Mouse (Mus musculus) left cerebral cortex, postnatal 25 days (tissue): ENCODE data around the gene Cipc. TPM values are rescaled to one million over a fixed set of nuclear protein-coding genes. Genes with fewer than 3 reads are reported as not detected.
A peak's percentile ranks its signal among the peaks of the same experiment; 100 is the strongest.

Experiments
- DNase-seq, 2 experiments: peaks; one replicate each; pipeline ENCODE4 v3.0.0; 2022; ENCODE audit warnings: low spot score in 2 of 2, mixed read lengths in 1 of 2
- intact Hi-C: fragments of 180-260 bp; cut with DNase I; formaldehyde crosslinking; loops from one replicate; pipeline ENCODE4 v1.15.1; 2025
- total RNA-seq, 2 experiments: library from RNA; stranded (reverse); gene quantifications; 2 replicates each; pipeline ENCODE4 v1.2.3; 2021

Gene Cipc
- total RNA-seq, 2 experiments from 2014 or later = 79.9 to 87.8 TPM

DNA sequence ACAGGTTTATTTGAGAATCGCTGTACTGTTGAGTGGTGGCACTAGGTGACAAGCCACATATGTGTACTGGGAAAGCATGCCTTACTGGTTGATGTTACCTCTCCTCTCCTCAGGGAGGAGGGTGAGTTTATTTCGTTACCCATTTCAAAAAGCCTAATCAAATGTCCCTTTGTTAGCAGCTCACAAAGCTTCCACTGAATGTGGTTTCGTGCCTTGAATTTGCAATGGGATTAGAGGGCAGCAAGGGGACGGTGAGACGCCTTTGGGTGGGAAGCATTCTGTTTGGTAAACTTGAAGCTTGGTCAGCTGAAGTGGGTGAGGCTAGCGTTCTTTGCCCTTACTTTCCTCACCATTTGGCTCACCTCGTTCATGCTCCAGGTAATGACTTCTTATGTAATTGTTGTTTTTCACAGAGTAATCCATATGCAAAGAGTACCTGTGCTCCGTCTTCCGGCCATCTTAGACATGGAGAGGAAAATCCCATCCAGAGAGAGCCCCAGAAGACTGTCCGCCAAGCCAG, 5.5 kb downstream of the Cipc start:
- intact Hi-C loops = no loop called here
- no peak for DNase-seq

- DNase-seq = no peak
- intact Hi-C loops = no loop called here
Measured at GRCm38 (mm10) chr12:86955894-86956293, 9.1 kb downstream of the Cipc start.

- intact Hi-C loops = no loop called here
Measured at GRCm38 (mm10) chr12:86958558-86958957, 11.7 kb downstream of the Cipc start.

GRCm38 (mm10) chr12:86959661-86960060, 12.8 kb downstream of the Cipc start:
- no peak for DNase-seq
- intact Hi-C loops = no loop called here

More at GRCm38 (mm10) chr12:86958558-86958957, 11.7 kb downstream of the Cipc start:
- DNase-seq = no peak

DNA sequence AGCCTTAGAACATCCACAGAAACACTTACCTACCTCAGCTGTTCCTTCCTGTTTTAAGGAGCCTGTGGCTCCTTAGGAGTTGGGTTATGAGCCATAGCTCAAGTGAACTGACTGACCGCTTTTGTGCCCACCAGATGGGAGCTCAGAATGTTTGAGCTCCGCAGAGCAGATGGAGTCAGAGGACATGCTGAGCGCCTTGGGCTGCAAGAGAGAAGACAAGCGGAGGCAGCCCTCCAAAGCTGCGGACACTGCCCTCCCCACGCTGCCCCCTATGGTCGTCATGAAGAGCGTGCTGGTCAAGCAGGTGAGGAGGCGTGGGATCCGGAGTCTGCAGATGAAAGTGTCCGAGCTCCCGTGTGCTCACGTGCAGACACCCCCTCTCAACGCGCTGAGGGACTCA, 13.3 kb downstream of the Cipc start:
- intact Hi-C loops = no loop called here
- no peak for DNase-seq

DNA sequence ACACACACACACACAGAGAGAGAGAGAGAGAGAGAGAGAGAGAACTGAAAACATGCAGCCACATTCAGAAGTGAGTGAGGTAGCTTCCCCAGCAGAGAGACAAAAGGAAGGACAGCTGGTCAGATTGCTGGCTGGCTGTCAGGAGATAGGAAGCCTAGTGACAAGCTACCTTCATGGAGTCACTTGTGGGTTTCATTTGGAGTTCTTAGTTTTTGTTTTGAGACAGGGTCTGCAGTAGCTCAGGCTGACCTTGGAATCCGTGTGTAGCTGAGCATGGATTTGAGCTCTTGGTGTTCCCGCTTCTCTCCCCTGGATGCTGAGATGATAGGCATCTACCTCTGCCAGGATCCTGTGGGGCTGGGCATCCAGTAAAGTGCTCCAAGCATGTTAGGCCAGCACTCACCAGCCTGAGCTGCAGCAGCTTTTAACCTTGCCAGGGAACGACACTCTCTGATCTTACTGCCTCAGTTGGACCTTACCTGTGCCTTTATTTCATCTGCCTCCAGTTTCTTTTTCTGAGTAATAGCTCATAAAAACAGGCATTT, 14.0 kb downstream of the Cipc start:
- DNase-seq = no peak
- intact Hi-C loops = no loop called here

GRCm38 (mm10) chr12:86961589-86962344, 14.9 kb downstream of the Cipc start:
- intact Hi-C loops = no loop called here
- no peak for DNase-seq

DNA sequence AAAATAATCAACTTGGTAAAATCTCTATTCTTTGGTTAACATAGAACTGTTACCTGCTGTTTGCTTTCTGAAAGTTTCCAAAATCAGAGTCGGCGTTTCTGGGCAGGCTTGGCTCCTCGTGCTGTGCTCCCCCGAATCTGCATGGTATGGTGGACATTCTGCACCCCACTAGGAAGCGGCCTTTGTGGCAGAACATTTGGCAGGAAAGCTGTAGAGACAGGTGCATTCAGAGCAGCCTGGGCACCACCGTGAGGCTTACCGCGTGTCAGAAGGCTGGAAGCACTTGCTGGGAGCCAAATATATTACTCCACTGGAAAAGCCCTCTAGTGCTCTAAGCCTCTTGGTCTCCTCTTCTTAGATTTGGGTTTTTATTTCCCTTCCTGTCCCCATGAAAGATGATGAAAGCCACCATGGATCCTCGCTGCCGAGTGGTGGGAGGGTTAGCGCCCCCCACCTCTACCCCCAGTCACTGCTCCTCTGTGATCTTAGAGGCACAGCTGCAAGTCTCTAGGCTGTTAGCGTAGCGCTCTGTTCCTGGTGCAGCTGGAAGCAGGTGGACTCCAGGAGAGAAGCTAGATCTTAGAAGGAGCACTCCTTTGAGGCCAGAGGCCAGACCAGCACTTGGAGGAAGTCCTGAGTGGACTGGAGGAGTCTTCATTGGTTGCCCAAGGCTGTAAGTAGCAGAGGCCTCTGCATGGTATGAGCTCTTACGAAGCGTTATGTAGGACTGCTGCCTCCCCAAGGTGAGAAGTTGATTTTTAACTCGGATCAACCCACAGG, 17.6 kb downstream of the Cipc start:
- DNase-seq = no peak
- intact Hi-C loops = no loop called here

DNA sequence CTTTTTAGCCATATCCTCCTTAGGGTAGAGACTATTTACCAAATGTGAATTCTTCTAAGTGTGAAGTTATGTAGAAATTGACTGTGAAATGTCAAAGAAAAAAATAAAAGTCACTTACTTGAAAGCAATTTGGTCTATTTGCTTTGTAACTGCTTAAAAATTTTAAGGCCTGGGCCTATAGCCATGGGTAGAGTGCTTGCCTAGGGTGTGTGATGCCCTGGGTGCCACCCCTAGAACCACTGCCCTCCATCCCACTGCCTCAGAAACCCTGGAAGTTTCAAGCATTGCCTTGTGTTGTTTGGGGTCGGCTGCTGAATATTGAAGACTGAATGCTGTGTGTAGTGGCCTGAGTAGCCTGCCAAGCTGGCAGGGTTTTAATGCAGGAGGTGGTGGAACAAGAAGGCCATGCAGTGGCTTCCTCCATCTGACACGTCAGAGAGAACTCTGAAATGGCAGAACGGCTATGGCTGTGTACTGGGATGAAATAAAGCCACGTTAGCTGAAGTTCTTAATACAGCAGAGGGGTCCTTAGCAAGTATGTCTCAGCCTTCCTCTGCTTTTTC, 18.5 kb downstream of the Cipc start:
- intact Hi-C loops = no loop called here
- DNase-seq = no peak

- intact Hi-C loops = no loop called here
- DNase-seq = peak; percentile 77 to 95
Measured at GRCm38 (mm10) chr12:86968468-86969219, 21.8 kb downstream of the Cipc start.

DNA sequence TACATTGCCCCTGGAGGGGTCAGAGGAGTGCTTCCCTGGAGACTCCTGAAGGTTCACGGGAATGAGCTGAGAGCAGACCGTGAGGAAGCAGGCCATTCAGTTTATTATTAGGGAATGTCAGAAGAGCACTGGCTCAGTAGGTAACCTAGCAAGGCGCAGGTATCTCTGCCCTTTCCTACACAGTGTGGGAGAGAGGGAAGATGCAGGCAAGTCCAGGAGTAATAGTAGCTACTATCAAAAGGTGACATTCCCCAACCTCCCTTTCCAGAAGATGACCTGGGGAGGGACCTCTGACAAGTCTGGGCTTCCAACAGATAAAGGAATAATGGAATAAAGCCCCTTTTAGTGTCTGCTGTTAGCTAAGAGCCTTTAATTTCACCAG, 22.4 kb downstream of the Cipc start:
- no peak for DNase-seq
- intact Hi-C loops = no loop called here

DNA sequence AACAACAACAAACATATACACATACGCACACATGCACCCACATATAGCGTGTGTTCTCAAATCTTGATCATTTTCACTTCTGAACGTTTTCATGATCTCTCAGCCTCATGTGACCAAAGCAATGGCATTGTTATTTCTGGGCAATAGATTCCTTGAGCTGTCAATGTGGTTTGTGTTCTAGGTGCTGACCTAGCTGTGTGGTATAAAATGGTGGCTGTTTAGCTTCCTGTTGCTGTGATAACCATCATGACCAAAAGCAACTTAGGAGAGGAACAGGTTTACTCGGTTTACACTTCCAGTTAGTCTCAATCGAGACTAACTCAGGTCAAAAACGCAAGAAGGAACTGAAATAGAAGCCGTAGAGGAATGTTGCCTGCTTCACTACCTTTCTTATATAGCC, 24.2 kb downstream of the Cipc start:
- no peak for DNase-seq
- intact Hi-C loops = no loop called here

GRCm38 (mm10) chr12:86973216-86973615, 26.4 kb downstream of the Cipc start:
- intact Hi-C loops = no loop called here
- peak; percentile 59 to 70 for DNase-seq

DNA sequence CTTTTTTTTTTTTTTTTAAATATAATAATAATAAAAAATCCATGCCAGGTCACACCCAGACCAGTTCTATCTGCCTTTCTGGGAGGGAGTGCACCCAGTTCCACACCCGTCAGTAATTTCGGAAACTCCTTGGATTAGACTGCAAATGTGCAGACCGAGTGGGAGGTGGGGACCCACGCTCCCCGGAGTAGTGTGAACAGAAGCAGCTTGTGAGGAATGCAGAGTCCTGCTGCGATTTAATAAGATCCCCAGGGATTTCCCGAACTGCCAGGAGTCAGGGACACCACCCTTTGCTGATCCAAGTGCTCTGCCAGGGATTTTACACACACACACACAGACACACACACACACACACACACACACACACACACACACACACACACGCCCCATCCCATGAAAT, 26.9 kb downstream of the Cipc start:
- DNase-seq = peak; percentile 71 to 89

GRCm38 (mm10) chr12:86974387-86975288, 27.8 kb downstream of the Cipc start:
- intact Hi-C loops = loop anchor here (2.0 kb wide), 1 partner anchor 28 kb away; the partner anchor contains the start of gene Cipc
- peak; percentile 64 to 66 for DNase-seq

More for the DNA sequence above, 26.9 kb downstream of the Cipc start:
- intact Hi-C loops = loop anchor here (2.0 kb wide), 1 partner anchor 27 kb away; the partner anchor contains the start of gene Cipc

GRCm38 (mm10) chr12:86975761-86976160, 28.9 kb downstream of the Cipc start:
- intact Hi-C loops = loop anchor here (2.0 kb wide), 1 partner anchor 29 kb away; the partner anchor contains the start of gene Cipc
- no peak for DNase-seq

DNA sequence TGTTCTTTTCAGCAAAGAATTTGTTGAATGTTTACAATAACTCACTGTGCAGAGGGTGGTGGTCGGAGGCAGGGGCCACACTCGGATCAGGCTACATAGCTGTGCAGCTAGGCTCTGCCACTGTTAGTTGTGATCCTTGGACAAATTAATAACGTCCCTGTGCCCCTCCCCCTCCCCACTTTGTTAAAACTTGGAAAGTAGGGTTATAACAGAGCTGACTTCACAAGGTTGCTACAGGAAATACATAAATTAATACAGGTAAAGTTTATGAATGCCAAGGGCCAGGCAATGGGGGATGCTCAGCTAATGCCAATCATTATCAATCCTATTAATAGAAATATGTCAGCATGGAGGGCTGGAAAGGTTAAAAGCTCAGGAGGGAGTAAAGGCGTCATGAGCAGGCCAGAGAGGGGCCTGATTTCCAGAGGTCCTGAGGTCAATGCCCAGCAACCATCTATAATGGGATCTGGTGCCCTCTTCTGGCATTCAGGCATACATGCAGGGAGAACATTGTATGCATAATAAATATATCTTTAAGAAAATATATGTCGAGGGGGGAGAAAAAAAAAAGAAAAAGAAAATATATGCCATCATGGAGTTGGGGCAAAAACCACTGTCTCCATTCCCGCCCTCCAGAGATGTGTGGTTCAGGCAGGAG, 29.8 kb downstream of the Cipc start:
- DNase-seq = no peak
- intact Hi-C loops = no loop called here

DNA sequence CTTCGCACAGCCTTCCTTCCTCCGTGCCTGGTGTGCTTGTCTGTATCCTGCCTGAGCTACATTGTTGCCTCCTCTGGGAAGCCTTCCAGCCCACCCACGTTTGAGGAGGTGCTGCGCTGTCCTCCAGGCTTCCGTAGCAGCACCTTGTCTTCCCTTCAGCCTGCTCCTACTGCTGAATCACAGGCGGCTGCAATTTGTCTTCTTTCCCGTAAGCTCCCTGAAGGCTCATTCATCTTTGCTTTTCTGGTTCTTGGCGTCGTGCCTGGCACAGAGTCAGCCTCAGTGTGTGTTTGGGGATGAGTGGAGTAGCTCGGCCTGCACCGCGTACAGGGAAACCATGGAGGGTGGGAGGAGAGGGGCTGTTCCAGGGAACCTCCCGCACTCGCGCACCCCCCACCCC, 31.0 kb downstream of the Cipc start:
- DNase-seq = peak; percentile 80 to 96
- intact Hi-C loops = no loop called here
